Mouse (Mus musculus) left cerebral cortex, adult 2 months (tissue): ENCODE measurements at regions not wholly inside any gene's neighbourhood (a gene's known extent, or its start where the extent isn't known, plus 50 kb on each side); places are given as distances from the start of the nearest gene placed in this dataset.
A peak's percentile ranks its signal among the peaks of the same experiment; 100 is the strongest.

Experiments used
- DNase-seq, 2 experiments: peaks; one replicate each; pipeline ENCODE4 v3.0.0; 2021 to 2022; ENCODE audit warnings: low spot score in 2 of 2, mixed read lengths in 1 of 2; ENCODE audit errors: extremely low spot score in 1 of 2
- H3K27ac ChIP-seq: fragments of 200-600 bp; 2 replicates; pipeline ENCODE4 v1.8.1; 2022
- H3K4me3 ChIP-seq: fragments of 200-600 bp; 2 replicates; pipeline ENCODE4 v1.8.1; 2022
- CTCF ChIP-seq: fragments of 200-600 bp; IDR thresholded peaks from 2 replicates; pipeline ENCODE4 v1.8.1; 2022; ENCODE audit warnings: antibody characterized with exemption, mild to moderate bottlenecking, moderate library complexity
- intact Hi-C: fragments of 180-260 bp; cut with DNase I; formaldehyde crosslinking; loops from one replicate; pipeline ENCODE4 v1.15.1; 2025

DNA sequence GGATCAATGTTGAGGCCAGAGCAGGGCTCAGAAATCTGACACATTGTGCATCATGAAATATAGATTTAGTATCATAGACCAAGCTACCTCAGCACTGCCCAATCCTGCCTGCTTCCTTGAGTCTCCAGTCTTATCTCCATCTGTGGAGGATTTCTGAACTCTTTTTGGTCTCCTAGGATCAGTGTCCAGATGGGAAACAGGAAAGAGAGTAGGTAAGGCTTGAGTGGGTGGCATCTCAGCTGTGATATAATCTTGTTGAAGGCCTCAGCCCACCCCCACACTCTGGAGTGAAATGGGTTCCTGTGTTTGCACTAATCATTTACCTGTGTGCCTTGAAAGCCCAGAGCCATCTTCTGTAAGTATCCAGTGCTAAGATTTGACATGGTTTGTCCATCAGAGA lies 74.3 kb upstream of the Aff3 start:
- TF ChIP-seq CTCF = no peak
- no peak overlapping the region for H3K27ac ChIP-seq

DNA sequence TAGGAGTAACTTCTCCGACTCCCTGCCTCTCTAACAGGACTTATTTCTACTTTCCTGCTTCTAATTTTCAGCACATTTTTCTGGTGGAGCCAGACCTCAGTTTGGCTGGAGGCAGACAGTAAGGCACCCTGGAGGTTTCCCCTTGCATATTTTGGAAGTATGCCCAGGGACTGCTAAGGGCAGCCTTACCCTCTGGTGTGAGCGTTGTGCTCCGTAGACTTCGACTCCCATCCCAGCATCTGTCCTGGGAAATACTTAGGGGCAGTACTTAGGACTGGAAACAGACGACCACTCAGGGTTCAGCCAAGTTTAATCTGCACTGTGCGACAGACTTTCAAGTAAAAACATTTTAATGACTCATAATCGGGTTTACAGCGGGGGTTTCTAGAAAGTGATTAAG lies 71.0 kb upstream of the Aff3 start:
- no peak overlapping the region for H3K4me3 ChIP-seq
- intact Hi-C loops = no loop called here
- no peak for DNase-seq
- no peak for TF ChIP-seq CTCF
- no peak overlapping the region for H3K27ac ChIP-seq

More for the DNA sequence above, 74.3 kb upstream of the Aff3 start:
- intact Hi-C loops = no loop called here
- no peak overlapping the region for H3K4me3 ChIP-seq
- DNase-seq = no peak

DNA sequence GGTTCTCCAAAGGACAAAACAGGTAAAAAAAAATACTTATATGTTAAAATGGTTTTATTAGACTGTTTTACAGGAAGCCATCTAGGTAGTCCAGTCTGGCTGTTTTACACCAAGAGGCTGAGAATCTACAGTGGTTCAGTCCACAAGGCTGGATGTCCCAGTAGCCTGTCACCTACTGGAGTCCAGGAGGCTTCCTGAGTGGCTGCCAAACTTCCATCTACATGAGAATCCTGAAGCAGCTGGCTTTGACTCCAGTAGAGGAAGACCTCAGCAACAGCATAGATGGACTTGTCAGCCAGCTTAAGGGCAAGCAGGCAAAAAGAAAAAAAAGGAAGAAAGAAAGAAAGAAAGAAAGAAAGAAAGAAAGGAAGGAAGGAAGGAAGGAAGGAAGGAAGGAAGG lies 68.4 kb upstream of the Aff3 start:
- Histone ChIP-seq H3K27ac (no peak overlapping the region), H3K4me3 (no peak overlapping the region)
- intact Hi-C loops = no loop called here
- no peak for TF ChIP-seq CTCF
- DNase-seq = no peak

DNA sequence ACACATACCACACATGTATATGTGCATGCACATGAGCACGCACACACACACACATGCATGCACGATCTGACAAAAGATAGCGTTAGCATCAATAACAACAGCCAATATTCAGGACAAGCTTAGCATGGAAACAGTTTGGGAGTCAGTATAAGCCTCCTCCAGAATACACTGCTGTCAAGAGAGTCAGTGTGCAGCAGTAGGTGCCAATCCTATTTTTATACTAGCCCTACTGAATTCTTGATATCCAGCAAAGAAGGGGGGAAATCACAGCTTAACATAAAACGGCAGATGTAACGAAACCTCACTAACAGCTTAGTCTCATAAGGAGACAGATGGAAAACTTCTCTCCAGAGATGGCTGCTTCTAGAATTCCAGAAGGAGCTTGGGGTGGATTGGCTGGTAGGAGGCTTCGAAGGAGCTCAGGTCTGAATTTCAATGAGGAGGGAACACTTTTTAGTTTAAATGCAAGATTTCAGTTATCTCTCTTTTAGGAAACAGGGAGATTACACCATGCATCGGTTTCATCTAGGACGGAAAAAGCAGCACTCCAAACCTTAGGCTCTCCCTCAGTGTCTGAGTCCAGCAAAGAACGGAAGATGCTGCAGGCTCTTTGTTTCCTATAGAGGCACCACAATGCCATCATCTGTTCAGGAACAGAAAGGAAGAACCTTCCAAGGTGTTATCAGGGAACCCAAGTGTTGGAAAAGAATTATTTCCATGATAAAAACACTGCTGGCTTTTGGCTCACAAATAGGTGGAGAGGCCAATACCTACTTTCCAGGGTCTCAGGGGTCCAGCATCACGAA lies 65.4 kb upstream of the Aff3 start:
- intact Hi-C loops = loop anchor here (5.0 kb wide), 1 partner anchor 293 kb away; no protein-coding TSS in a partner anchor
- no peak overlapping the region for H3K4me3 ChIP-seq
- H3K27ac ChIP-seq = peak overlapping the region; percentile 38
- TF ChIP-seq CTCF = no peak; the same call in none of the 2 replicates
- DNase-seq = no peak

DNA sequence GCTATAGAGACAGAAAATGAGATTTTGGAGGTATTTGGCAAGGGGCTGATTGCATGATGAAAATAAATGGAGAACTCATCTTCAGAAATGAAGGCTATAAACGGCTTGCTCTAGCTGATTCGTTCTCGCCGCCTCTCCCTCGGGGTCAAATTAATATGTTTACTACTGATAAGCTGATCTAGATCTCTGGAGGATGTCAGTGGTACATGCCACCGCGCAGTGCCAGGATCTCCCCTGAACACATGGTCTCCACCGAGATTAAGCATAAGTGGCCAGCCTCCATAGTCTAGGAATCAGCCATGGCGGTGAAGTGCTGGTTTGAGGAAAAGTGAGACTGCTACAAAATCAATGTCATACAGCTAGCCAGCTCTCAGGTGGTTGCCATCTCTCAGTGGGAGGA lies 61.0 kb upstream of the Aff3 start:
- Histone ChIP-seq H3K4me3 (no peak overlapping the region), H3K27ac (no peak overlapping the region)
- no peak for DNase-seq
- intact Hi-C loops = loop anchor here (5.0 kb wide), 1 partner anchor 289 kb away; no protein-coding TSS in a partner anchor
- no peak for TF ChIP-seq CTCF

DNA sequence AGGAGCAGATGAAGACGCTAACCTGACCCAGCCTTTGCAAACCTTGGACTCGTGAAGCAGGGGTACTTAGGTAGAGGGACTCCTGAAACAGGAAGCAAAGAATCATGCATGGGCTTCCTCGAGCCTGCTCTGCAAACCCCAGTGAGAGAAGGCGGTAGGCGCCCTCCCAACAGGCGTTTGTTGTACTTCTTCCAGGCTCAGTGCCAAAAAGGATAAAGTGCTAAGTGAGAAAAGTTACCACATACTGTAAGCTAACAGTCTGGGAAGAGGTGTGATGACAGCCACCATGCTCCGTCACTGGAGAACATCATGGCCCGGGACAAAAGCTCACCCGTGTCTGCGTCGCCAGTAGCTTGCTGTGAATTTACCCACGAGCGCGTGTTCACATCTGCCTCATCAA lies 59.9 kb upstream of the Aff3 start:
- no peak for DNase-seq
- TF ChIP-seq CTCF = no peak
- no peak overlapping the region for H3K4me3 ChIP-seq
- intact Hi-C loops = loop anchor here (5.0 kb wide), 1 partner anchor 287 kb away; no protein-coding TSS in a partner anchor
- H3K27ac ChIP-seq = no peak overlapping the region

DNA sequence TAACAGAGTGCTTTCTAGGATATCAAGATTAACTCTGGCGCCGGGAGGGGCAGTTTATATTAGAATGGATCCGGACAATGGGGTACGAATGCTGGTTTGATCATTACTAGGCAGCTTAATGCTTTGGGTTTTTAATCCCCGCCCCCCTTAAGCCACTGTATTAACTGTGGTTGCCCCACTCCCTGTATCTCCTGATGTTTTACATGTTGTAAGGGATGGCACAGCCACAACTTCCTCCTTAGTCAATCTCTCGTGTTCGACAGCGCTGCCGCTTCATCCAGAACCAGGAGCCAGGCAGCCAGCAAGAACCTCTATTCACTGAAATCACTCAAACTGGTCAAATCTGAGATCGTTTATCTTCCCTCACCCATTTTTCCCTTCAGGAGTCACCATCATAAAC lies 57.4 kb upstream of the Aff3 start:
- no peak overlapping the region for H3K27ac ChIP-seq
- intact Hi-C loops = no loop called here
- no peak overlapping the region for H3K4me3 ChIP-seq
- no peak for DNase-seq
- TF ChIP-seq CTCF = no peak

DNA sequence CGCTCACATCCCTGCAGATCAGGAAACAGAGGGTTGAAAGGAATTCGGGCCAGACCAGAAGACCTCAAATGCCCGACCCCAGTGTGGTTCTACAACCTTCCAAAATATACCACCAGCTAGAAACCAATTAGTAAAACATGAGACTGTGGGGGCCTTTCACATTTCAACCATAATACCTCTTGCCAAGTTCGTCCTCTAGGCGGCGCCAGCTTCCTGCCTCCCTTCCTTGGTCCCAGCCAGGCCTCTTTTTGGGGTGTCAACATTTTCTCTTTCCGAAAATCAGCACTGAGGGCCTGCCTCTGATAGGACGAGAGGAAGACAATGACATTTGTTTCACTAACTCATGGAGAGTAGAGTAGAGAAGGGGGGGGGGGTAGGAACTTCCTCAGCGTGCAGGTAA lies 55.5 kb upstream of the Aff3 start:
- no peak for DNase-seq
- Histone ChIP-seq H3K4me3 (no peak overlapping the region), H3K27ac (no peak overlapping the region)
- intact Hi-C loops = no loop called here
- peak; percentile 38; the same call in 1 of the 2 replicates for TF ChIP-seq CTCF

DNA sequence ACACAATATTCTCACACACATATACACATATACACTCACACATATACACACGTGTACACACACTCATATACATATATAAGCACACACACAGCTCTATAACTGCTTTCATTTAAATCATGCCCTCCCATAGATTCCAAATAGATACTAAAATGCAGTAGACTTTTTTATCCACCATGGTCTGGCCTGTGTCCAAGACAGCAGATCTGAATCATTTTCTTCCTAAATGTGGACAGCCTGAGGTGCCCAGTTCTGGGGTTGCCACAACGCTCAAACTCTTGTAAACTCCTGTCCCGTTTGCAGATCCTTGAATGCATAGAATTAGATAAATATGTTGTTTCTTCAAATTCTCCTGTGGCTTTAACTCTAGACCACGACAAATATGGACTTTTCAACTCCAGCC lies 50.9 kb upstream of the Aff3 start:
- intact Hi-C loops = no loop called here
- no peak for TF ChIP-seq CTCF
- Histone ChIP-seq H3K4me3 (no peak overlapping the region), H3K27ac (no peak overlapping the region)
- DNase-seq = no peak
